Mouse (Mus musculus) stomach, embryonic 15.5 days (tissue): ENCODE results near the gene Havcr2. TPM values are rescaled to one million over a fixed set of nuclear protein-coding genes. Genes with fewer than 3 reads are reported as not detected.
"Not testable (repeated sequence)": the region's sequence is repeated elsewhere in the genome, so short reads cannot be mapped to it uniquely, and the experiment has no call there.

ENCODE experiments used
- ATAC-seq: fragments of 200-750 bp; cut with Nextera tagmentation; 2 replicates; pipeline ENCODE4 v1.8.0; 2017; ENCODE audit warnings: low read depth, moderate number of reproducible peaks, moderate TSS enrichment; ENCODE audit not compliant: insufficient read depth, low FRiP score
- H3K27ac ChIP-seq: fragments of 300-500 bp; sonication (generic); 2 replicates; pipeline ENCODE4 v1.5.1; 2015; ENCODE audit warnings: mild to moderate bottlenecking, inconsistent platforms
- H3K27me3 ChIP-seq: fragments of 300-500 bp; sonication (generic); replicated peaks from 2 replicates; pipeline ENCODE4 v1.6.1; 2015; ENCODE audit warnings: inconsistent platforms
- H3K36me3 ChIP-seq: fragments of 300-500 bp; sonication (generic); 2 replicates; pipeline ENCODE4 v1.6.1; 2015; ENCODE audit warnings: inconsistent platforms
- H3K4me1 ChIP-seq: fragments of 300-500 bp; sonication (generic); 2 replicates; pipeline ENCODE4 v1.6.1; 2015; ENCODE audit warnings: inconsistent platforms
- H3K4me2 ChIP-seq: fragments of 300-500 bp; sonication (generic); 2 replicates; pipeline ENCODE4 v1.6.1; 2015; ENCODE audit warnings: mild to moderate bottlenecking, inconsistent platforms
- H3K4me3 ChIP-seq: fragments of 300-500 bp; sonication (generic); replicated peaks from 2 replicates; pipeline ENCODE4 v1.5.1; 2015; ENCODE audit warnings: inconsistent platforms
- H3K9ac ChIP-seq: fragments of 300-500 bp; sonication (generic); 2 replicates; pipeline ENCODE4 v1.6.1; 2015; ENCODE audit warnings: inconsistent platforms
- H3K9me3 ChIP-seq: fragments of 300-500 bp; sonication (generic); 2 replicates; pipeline ENCODE4 v1.6.1; 2016; ENCODE audit warnings: inconsistent platforms
- WGBS: fragments of 180-500 bp; shearing (Covaris S2); methylation state at CpG from one replicate; pipeline ENCODE4 v1.1.7; 2015; 5-methylcytosine and 5-hydroxymethylcytosine counted together
- polyA plus RNA-seq: library from polyadenylated mRNA; unstranded; fragments of >200 nt; fragmentation: Nextera tagmentation; extraction: Ambion mirVana; gene quantifications from 2 replicates; pipeline ENCODE4 v1.2.1, GENCODE M21; 2015

Gene Havcr2
- polyA plus RNA-seq, 1 experiment from 2014 or later, result 0.06 TPM

GRCm38 (mm10) chr11:46461931-46462330 lies 7.2 kb downstream of the Havcr2 start:
- no peak for ATAC-seq
- Histone ChIP-seq H3K9ac (no peak overlapping the region), H3K4me3 (no peak overlapping the region), H3K27ac (no peak overlapping the region), H3K27me3 (no peaks in the 10 kb centered on the region), H3K36me3 (no peaks in the 10 kb centered on the region), H3K9me3 (no peaks in the 10 kb centered on the region), H3K4me2 (no peak overlapping the region), H3K4me1 (no peaks in the 10 kb centered on the region)
- 46% methylated on average over 5 of the region's 5 CpGs for WGBS

DNA sequence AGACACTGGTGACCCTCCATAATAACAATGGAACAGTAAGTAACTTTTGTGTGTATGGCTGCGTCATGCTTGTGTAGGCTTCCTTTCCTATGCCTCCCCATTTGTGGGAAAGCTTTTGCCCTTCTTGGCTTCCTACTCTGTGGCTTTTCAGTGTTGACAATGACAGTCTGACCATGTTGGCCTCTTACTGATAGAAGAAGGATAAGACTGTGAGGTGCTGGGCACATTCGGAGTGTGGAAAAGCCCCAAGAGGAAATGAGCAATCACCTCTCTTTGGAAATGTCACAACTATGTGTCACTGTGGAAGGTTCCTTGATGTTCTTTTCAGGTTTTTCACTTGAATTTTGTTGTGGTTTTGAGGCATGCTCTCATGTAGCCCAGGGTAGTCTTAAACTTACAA lies 12.1 kb downstream of the Havcr2 start:
- H3K4me3 ChIP-seq, result no peak overlapping the region
- no peak overlapping the region for H3K27ac ChIP-seq
- no peaks in the 10 kb centered on the region for H3K27me3 ChIP-seq
- 83% methylated on average over 2 of the region's 2 CpGs for WGBS
- no peak for ATAC-seq
- H3K4me1 ChIP-seq, result no peaks in the 10 kb centered on the region
- no peak overlapping the region for H3K9ac ChIP-seq
- no peak overlapping the region for H3K4me2 ChIP-seq
- H3K9me3 ChIP-seq, result no peaks in the 10 kb centered on the region
- H3K36me3 ChIP-seq, result no peaks in the 10 kb centered on the region

GRCm38 (mm10) chr11:46474220-46474619 lies 19.5 kb downstream of the Havcr2 start:
- no peaks in the 10 kb centered on the region for H3K36me3 ChIP-seq

GRCm38 (mm10) chr11:46479311-46479710 lies 24.6 kb downstream of the Havcr2 start:
- H3K27ac ChIP-seq, result no peak overlapping the region
- no peak overlapping the region for H3K9ac ChIP-seq
- no peak overlapping the region for H3K4me3 ChIP-seq
- no peaks in the 10 kb centered on the region for H3K9me3 ChIP-seq
- no peak overlapping the region for H3K4me2 ChIP-seq
- H3K4me1 ChIP-seq, result no peaks in the 10 kb centered on the region
- no peak for ATAC-seq
- no peaks in the 10 kb centered on the region for H3K27me3 ChIP-seq
- no peaks in the 10 kb centered on the region for H3K36me3 ChIP-seq
- 83% methylated on average over 9 of the region's 9 CpGs for WGBS

More at GRCm38 (mm10) chr11:46474220-46474619, 19.5 kb downstream of the Havcr2 start:
- H3K9me3 ChIP-seq, result no peaks in the 10 kb centered on the region
- H3K4me3 ChIP-seq, result no peak overlapping the region
- H3K9ac ChIP-seq, result no peak overlapping the region
- WGBS, result 84% methylated on average over 4 of the region's 4 CpGs
- H3K4me2 ChIP-seq, result no peak overlapping the region
- no peak for ATAC-seq
- H3K4me1 ChIP-seq, result no peaks in the 10 kb centered on the region
- no peaks in the 10 kb centered on the region for H3K27me3 ChIP-seq
- H3K27ac ChIP-seq, result no peak overlapping the region

DNA sequence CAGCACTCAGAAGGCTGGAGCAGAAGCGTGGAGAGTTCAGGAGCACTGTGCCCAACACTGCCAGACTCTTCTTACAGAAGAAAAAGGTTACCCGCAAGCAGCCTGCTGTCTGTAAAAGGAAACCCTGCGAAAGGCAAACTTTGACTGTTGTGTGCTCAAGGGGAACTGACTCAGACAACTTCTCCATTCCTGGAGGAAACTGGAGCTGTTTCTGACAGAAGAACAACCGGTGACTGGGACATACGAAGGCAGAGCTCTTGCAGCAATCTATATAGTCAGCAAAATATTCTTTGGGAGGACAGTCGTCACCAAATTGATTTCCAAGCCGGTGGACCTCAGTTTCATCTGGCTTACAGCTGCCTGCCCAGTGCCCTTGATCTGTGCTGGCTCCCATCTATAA lies 25.8 kb downstream of the Havcr2 start:
- Histone ChIP-seq H3K9ac (no peak overlapping the region), H3K9me3 (no peaks in the 10 kb centered on the region), H3K4me3 (no peak overlapping the region), H3K27me3 (no peaks in the 10 kb centered on the region), H3K4me1 (no peaks in the 10 kb centered on the region), H3K4me2 (no peak overlapping the region), H3K36me3 (no peaks in the 10 kb centered on the region), H3K27ac (no peak overlapping the region)
- no peak for ATAC-seq
- WGBS, result 71% methylated on average over 7 of the region's 7 CpGs

DNA sequence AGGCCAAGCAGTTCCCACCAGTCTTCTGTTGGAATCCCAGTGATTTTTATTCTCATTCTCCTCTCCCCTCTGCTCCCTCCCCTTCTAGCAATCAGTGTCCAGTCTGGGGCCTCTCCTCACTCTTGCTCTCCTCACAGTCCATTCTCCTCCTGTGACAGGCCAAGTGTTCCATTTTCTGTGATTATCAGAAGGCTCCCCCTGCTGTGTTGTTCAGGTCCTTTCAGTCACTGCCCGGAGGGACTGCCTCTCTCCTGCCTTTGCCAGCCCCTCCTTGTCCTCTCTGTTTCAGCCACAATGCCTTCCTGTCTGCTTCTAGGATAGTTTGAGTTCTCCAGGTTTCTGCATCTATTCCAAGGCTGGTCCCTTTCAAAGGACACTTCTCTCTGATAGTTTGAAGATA lies 33.5 kb downstream of the Havcr2 start:
- no peak overlapping the region for H3K9ac ChIP-seq
- no peak for ATAC-seq
- H3K27me3 ChIP-seq, result no peaks in the 10 kb centered on the region
- H3K27ac ChIP-seq, result no peak overlapping the region
- no peak overlapping the region for H3K4me3 ChIP-seq
- WGBS, result 18% methylated on average over 1 of the region's 1 CpGs
- no peak overlapping the region for H3K4me2 ChIP-seq
- no peaks in the 10 kb centered on the region for H3K9me3 ChIP-seq
- no peaks in the 10 kb centered on the region for H3K36me3 ChIP-seq
- no peaks in the 10 kb centered on the region for H3K4me1 ChIP-seq

- no peaks in the 10 kb centered on the region for H3K4me1 ChIP-seq
Measured at GRCm38 (mm10) chr11:46488650-46489049, 33.9 kb downstream of the Havcr2 start.

DNA sequence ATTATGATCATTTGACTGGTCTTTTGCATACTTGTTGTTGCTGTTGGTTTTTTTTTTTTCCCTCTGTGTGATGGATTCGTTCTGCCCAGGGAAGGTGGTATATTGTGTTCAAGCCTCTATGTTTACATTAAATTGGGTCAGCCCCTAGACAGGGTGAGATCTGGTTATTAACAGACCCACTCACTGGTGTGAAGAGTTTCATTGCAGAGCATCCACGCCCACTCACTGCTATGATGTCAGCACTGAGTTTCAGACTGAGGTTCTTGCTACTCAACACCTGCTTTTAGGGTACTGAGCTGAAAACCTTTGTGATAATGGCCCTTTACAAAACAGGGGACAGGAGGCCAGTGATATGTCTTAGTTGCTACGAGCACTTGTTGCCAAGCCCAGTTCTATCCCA lies 52.4 kb downstream of the Havcr2 start:
- Histone ChIP-seq H3K9ac (no peak overlapping the region), H3K4me3 (no peak overlapping the region), H3K4me2 (no peak overlapping the region), H3K9me3 (no peaks in the 10 kb centered on the region), H3K36me3 (no peaks in the 10 kb centered on the region), H3K27me3 (no peaks in the 10 kb centered on the region), H3K4me1 (no peaks in the 10 kb centered on the region), H3K27ac (no peak overlapping the region)
- 57% methylated on average over 3 of the region's 3 CpGs for WGBS
- ATAC-seq, result no peak

More at GRCm38 (mm10) chr11:46488650-46489049, 33.9 kb downstream of the Havcr2 start:
- no peaks in the 10 kb centered on the region for H3K9me3 ChIP-seq
- no peak overlapping the region for H3K4me3 ChIP-seq
- no peak overlapping the region for H3K9ac ChIP-seq
- no peaks in the 10 kb centered on the region for H3K36me3 ChIP-seq
- 79% methylated on average over 2 of the region's 2 CpGs for WGBS
- no peak overlapping the region for H3K4me2 ChIP-seq
- no peaks in the 10 kb centered on the region for H3K27me3 ChIP-seq
- ATAC-seq, result no peak
- no peak overlapping the region for H3K27ac ChIP-seq

DNA sequence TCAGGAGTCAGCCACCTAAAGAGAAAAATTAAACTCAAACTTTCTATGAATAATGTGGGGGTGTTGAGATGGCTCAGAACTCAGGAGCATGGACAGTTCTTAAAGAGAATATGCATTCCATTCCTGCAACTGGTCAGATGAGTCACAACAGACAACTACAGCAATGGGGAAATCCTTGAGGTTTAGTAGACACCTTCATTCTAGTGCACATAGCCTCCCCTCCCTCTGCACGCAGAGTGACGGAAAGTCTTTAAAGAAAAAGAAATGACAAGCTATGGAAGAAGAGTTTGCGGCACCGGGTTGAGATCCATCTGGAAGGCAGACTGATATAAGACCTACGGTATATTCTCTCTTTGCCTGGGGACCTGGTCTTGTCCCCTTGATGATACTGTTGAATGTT lies 55.2 kb downstream of the Havcr2 start:
- Histone ChIP-seq H3K4me3 (no peak overlapping the region), H3K27ac (no peak overlapping the region), H3K4me1 (no peaks in the 10 kb centered on the region), H3K36me3 (no peaks in the 10 kb centered on the region), H3K4me2 (no peak overlapping the region), H3K27me3 (no peaks in the 10 kb centered on the region), H3K9ac (no peak overlapping the region), H3K9me3 (no peaks in the 10 kb centered on the region)
- no peak for ATAC-seq
- WGBS, result 92% methylated on average over 5 of the region's 5 CpGs

GRCm38 (mm10) chr11:46521341-46521740 lies 66.6 kb downstream of the Havcr2 start:
- H3K9ac ChIP-seq, H3K9me3 ChIP-seq, ATAC-seq, H3K4me2 ChIP-seq, H3K27me3 ChIP-seq, H3K4me1 ChIP-seq, H3K27ac ChIP-seq, H3K4me3 ChIP-seq, H3K36me3 ChIP-seq: not testable (repeated sequence)
- WGBS, result 78% methylated on average over 5 of the region's 5 CpGs

- Histone ChIP-seq H3K9ac (no peak overlapping the region), H3K4me1 (no peaks in the 10 kb centered on the region), H3K27ac (no peak overlapping the region), H3K9me3 (no peaks in the 10 kb centered on the region), H3K36me3 (no peaks in the 10 kb centered on the region), H3K27me3 (no peaks in the 10 kb centered on the region), H3K4me3 (no peak overlapping the region), H3K4me2 (no peak overlapping the region)
- 76% methylated on average over 3 of the region's 3 CpGs for WGBS
- ATAC-seq, result no peak
Measured at GRCm38 (mm10) chr11:46522719-46523118, 68.0 kb downstream of the Havcr2 start.

GRCm38 (mm10) chr11:46523912-46524311 lies 69.2 kb downstream of the Havcr2 start, which contains the start of gene Gm12169:
Gene Gm12169 (plus strand): TSS chr11:46524212.
- no peaks in the 10 kb centered on the region for H3K4me1 ChIP-seq
- H3K4me2 ChIP-seq, result no peak within 1 kb of the TSS
- H3K36me3 ChIP-seq, result no peaks in the 10 kb centered on the region
- H3K9ac ChIP-seq, result no peak within 1 kb of the TSS
- no peak for ATAC-seq
- no peak within 1 kb of the TSS for H3K4me3 ChIP-seq
- no peaks in the 10 kb centered on the region for H3K9me3 ChIP-seq
- 80% methylated on average over 2 of the region's 2 CpGs for WGBS
- no peak within 1 kb of the TSS for H3K27ac ChIP-seq
- H3K27me3 ChIP-seq, result no peaks in the 10 kb centered on the region

- WGBS, result 57% methylated on average over 4 of the region's 4 CpGs
- no peak overlapping the region for H3K4me3 ChIP-seq
- H3K36me3 ChIP-seq, result no peaks in the 10 kb centered on the region
- no peaks in the 10 kb centered on the region for H3K27me3 ChIP-seq
- no peak overlapping the region for H3K27ac ChIP-seq
- ATAC-seq, result 0 out of 2 replicates have a peak, but pooled peaks have one; percentile 39
- H3K9ac ChIP-seq, result no peak overlapping the region
- H3K4me2 ChIP-seq, result no peak overlapping the region
- no peaks in the 10 kb centered on the region for H3K9me3 ChIP-seq
- H3K4me1 ChIP-seq, result no peaks in the 10 kb centered on the region
Measured at GRCm38 (mm10) chr11:46530149-46530548, 75.4 kb downstream of the Havcr2 start.
